Mouse (Mus musculus): ENCODE results near the gene Parp16. TPM values are rescaled to one million over a fixed set of nuclear protein-coding genes. Genes with fewer than 3 reads are reported as not detected.

Parp16 gene
- polyA plus RNA-seq, 1 experiment from 2014 or later, result 4.2 TPM

DNA sequence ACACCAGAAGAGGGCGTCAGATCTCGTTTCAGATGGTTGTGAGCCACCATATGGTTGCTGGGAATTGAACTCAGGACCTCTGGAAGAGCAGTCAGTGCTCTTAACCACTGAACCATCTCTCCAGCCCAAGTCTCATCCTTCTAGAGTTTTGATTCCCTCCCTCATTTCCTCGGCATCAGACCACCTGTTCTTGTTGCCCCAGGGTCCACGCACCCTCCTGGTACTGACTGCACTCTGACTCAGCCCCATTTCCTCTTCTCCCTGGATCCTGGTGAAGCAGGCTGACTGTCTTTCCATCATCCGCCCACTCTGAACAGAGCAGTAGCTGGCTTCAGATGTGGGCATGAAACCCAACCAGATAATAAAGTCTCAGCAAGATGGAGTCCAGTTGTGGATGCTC lies 46.8 kb downstream of the Parp16 start:
- H3K27me3 ChIP-seq (replicated peaks; ENCODE audit: control insufficient read depth, insufficient read depth, low read length), result no peaks in the 10 kb centered on the region
- no peak overlapping the region for H3K9ac ChIP-seq (ENCODE audit: low read length)
- WGBS, result 71% methylated on average over 5 of the region's 5 CpGs
- no peak for DNase-seq (ENCODE audit: low spot score)
- no peak for ATAC-seq
- no peak overlapping the region for H3K27ac ChIP-seq (ENCODE audit: low read depth, low read length)
- H3K4me2 ChIP-seq (ENCODE audit: low read length), result no peak overlapping the region
- H3K36me3 ChIP-seq (ENCODE audit: control insufficient read depth, insufficient read depth, low read length), result no peaks in the 10 kb centered on the region
- no peaks in the 10 kb centered on the region for H3K9me3 ChIP-seq (replicated peaks; ENCODE audit: control insufficient read depth, low read length)
- no peak overlapping the region for H3K4me3 ChIP-seq (ENCODE audit: low read depth, low read length)
- no peaks in the 10 kb centered on the region for H3K4me1 ChIP-seq (ENCODE audit: control insufficient read depth, insufficient read depth, low read length)

DNA sequence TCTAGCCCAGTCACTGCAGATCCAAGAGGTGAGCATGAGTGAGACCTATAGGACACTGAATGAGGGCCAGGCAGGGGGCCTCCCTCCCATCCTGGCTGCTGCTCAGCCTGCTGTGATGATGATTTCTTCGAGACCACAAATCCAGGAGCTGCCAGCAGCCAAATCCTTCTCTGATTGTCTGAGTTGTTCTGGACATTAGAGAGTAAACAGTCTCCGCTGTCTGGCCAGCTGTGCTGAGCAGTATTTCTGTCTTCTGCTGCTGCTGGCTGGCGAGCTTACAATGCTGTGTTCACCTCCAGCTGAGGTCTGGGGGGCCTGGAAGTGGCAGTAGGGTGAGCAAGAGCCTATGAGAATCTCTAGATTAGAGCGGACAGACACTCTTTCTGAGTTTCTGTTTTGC lies 48.1 kb downstream of the Parp16 start:
- no peak overlapping the region for H3K4me3 ChIP-seq (ENCODE audit: low read depth, low read length)
- H3K4me1 ChIP-seq (ENCODE audit: control insufficient read depth, insufficient read depth, low read length), result no peaks in the 10 kb centered on the region
- no peaks in the 10 kb centered on the region for H3K36me3 ChIP-seq (ENCODE audit: control insufficient read depth, insufficient read depth, low read length)
- WGBS, result 49% methylated on average over 4 of the region's 4 CpGs
- no peaks in the 10 kb centered on the region for H3K27me3 ChIP-seq (replicated peaks; ENCODE audit: control insufficient read depth, insufficient read depth, low read length)
- H3K9me3 ChIP-seq (replicated peaks; ENCODE audit: control insufficient read depth, low read length), result no peaks in the 10 kb centered on the region
- no peak for DNase-seq (ENCODE audit: low spot score)
- no peak overlapping the region for H3K27ac ChIP-seq (ENCODE audit: low read depth, low read length)
- H3K4me2 ChIP-seq (ENCODE audit: low read length), result no peak overlapping the region
- no peak for ATAC-seq
- H3K9ac ChIP-seq (ENCODE audit: low read length), result no peak overlapping the region

DNA sequence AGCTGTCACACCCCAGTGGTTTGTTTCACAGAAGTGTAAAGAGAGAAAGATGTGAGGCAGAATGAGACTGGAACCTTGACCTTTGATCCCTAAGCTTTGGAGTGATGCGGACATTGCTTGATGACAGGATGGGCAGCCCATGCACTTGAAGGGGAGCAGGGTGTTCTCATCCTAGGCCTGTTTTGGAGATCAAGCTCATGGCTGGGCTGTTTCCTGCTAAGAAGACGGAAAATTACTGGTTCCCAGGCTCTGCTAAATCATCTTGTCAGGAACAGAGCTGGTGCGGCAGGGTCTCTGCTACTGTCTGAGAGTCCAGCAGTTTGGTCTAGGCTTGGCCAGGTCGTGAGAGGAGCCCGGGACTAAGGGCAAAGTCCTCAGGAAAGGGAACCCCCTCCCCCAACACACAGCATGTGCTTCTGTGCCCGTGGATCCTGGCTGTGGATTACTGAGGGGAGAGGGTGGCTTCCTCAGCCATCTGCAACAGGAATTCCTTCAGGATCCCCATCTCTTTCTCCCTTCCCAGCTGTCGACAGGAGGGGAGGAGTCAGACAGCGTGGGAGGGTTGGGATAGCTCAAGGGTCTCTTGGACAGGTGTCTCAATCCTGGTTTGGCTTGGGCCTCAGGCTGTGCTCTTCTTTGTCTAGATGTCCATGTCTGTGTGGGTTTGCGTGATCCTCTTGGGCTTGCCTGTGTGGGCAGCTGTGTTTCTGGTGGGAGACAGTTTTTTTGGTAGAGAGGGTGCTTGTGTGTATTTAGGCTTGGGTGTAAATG lies 49.1 kb downstream of the Parp16 start:
- no peak overlapping the region for H3K4me3 ChIP-seq (ENCODE audit: low read depth, low read length)
- H3K36me3 ChIP-seq (ENCODE audit: control insufficient read depth, insufficient read depth, low read length), result no peaks in the 10 kb centered on the region
- ATAC-seq (no peak), DNase-seq (ENCODE audit: low spot score) (no peak)
- H3K4me2 ChIP-seq (ENCODE audit: low read length), result no peak overlapping the region
- H3K9me3 ChIP-seq (replicated peaks; ENCODE audit: control insufficient read depth, low read length), result no peaks in the 10 kb centered on the region
- 67% methylated on average over 9 of the region's 9 CpGs for WGBS
- H3K9ac ChIP-seq (ENCODE audit: low read length), result no peak overlapping the region
- no peak overlapping the region for H3K27ac ChIP-seq (ENCODE audit: low read depth, low read length)
- no peaks in the 10 kb centered on the region for H3K4me1 ChIP-seq (ENCODE audit: control insufficient read depth, insufficient read depth, low read length)
- H3K27me3 ChIP-seq (replicated peaks; ENCODE audit: control insufficient read depth, insufficient read depth, low read length), result no peaks in the 10 kb centered on the region

DNA sequence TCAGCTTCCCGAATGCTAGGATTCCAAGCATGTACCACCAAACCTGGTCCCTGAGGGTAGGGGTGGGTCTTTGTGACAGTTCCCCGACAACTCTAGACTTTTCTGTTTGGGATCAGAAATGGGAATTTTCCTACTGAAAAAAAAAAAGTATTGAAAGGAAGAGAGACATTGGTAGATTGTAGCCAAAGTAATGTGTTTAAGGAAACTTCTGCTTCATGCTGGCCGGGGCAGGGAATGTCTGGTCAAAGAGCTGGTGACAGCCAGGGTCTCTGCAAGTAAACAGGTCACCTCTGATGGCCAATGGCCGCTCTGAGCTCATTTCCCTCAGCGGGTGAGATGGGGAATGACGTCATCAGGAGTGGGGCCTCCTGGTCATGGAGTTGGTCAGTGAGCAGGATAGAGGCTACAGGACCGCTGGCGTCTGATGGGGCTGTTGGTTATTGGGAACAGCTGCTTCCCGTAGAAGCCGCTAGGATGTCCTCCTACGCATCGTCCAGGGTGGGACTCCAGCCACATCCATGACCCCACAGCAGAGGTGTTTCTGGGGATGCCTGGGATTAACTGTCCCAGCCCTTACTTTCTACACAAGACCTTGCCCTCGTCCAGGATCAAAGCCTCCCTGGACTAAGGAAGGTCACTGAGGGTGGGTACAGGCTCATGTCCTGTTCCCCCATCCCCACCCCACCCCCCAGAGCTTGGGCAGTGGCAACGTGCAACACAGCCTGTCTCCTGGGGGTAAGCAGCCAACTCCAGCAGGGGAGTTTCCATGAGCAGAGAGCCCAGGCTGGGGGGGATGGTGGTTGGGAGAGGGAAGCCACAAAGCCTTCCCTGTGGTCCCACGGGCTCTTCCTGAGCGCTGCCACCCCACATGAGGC lies 52.6 kb downstream of the Parp16 start:
- Histone ChIP-seq H3K4me1 (ENCODE audit: control insufficient read depth, insufficient read depth, low read length) (no peaks in the 10 kb centered on the region), H3K9ac (ENCODE audit: low read length) (no peak overlapping the region), H3K9me3 (replicated peaks; ENCODE audit: control insufficient read depth, low read length) (no peaks in the 10 kb centered on the region), H3K36me3 (ENCODE audit: control insufficient read depth, insufficient read depth, low read length) (no peaks in the 10 kb centered on the region), H3K4me2 (ENCODE audit: low read length) (no peak overlapping the region), H3K27me3 (replicated peaks; ENCODE audit: control insufficient read depth, insufficient read depth, low read length) (no peaks in the 10 kb centered on the region), H3K27ac (ENCODE audit: low read depth, low read length) (no peak overlapping the region), H3K4me3 (ENCODE audit: low read depth, low read length) (no peak overlapping the region)
- ATAC-seq, result no peak
- WGBS, result 81% methylated on average over 16 of the region's 16 CpGs
- no peak for DNase-seq (ENCODE audit: low spot score)

DNA sequence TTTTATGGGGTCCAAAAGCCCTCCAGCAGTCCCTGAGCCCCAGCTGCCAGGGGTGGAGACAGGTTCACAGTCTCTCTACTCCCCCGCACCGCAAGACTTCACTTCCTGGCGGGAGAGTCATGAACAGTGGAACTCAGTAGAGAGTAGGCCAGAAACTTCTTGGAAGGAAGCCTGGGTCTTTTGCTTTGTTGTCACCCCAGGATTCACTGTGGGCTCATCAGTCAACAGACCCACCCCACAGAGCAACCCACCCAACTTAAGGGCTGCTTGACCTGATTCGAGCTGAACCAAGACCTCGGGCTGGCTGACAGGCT lies 53.2 kb downstream of the Parp16 start:
- 96% methylated on average over 5 of the region's 5 CpGs for WGBS
- no peak overlapping the region for H3K4me2 ChIP-seq (ENCODE audit: low read length)

DNA sequence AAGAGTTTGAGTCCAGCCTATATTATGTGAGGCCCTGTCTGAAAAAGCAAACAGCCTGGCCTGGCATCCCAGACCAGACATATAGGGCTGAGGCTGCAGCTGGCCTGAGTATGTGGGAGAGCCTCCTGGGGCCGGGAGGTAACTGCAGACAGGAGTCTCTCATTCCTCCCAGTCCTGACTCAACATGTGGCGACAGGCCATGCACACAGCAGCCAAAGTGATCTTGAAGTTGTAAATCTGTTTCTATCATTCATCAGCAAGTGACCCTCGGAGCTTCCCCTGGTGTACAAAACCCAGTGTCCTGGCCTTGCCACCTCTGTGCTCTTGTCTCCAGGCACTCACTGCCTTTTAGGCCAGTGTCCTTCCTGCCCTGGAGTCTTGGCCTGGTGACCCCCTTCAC lies 56.9 kb downstream of the Parp16 start:
- Histone ChIP-seq H3K4me2 (ENCODE audit: low read length) (no peak overlapping the region), H3K4me1 (ENCODE audit: control insufficient read depth, insufficient read depth, low read length) (no peaks in the 10 kb centered on the region), H3K36me3 (ENCODE audit: control insufficient read depth, insufficient read depth, low read length) (no peaks in the 10 kb centered on the region), H3K27me3 (replicated peaks; ENCODE audit: control insufficient read depth, insufficient read depth, low read length) (no peaks in the 10 kb centered on the region), H3K27ac (ENCODE audit: low read depth, low read length) (no peak overlapping the region), H3K9me3 (replicated peaks; ENCODE audit: control insufficient read depth, low read length) (no peaks in the 10 kb centered on the region), H3K9ac (ENCODE audit: low read length) (no peak overlapping the region), H3K4me3 (ENCODE audit: low read depth, low read length) (no peak overlapping the region)
- ATAC-seq (no peak), DNase-seq (ENCODE audit: low spot score) (no peak)
- WGBS, result 86% methylated on average over 3 of the region's 3 CpGs

More for the DNA sequence above, 53.2 kb downstream of the Parp16 start:
- H3K4me1 ChIP-seq (ENCODE audit: control insufficient read depth, insufficient read depth, low read length), result no peaks in the 10 kb centered on the region
- no peaks in the 10 kb centered on the region for H3K36me3 ChIP-seq (ENCODE audit: control insufficient read depth, insufficient read depth, low read length)
- H3K9ac ChIP-seq (ENCODE audit: low read length), result no peak overlapping the region
- DNase-seq (ENCODE audit: low spot score), result no peak
- no peak overlapping the region for H3K27ac ChIP-seq (ENCODE audit: low read depth, low read length)
- no peak for ATAC-seq
- no peaks in the 10 kb centered on the region for H3K27me3 ChIP-seq (replicated peaks; ENCODE audit: control insufficient read depth, insufficient read depth, low read length)
- H3K4me3 ChIP-seq (ENCODE audit: low read depth, low read length), result no peak overlapping the region
- H3K9me3 ChIP-seq (replicated peaks; ENCODE audit: control insufficient read depth, low read length), result no peaks in the 10 kb centered on the region

DNA sequence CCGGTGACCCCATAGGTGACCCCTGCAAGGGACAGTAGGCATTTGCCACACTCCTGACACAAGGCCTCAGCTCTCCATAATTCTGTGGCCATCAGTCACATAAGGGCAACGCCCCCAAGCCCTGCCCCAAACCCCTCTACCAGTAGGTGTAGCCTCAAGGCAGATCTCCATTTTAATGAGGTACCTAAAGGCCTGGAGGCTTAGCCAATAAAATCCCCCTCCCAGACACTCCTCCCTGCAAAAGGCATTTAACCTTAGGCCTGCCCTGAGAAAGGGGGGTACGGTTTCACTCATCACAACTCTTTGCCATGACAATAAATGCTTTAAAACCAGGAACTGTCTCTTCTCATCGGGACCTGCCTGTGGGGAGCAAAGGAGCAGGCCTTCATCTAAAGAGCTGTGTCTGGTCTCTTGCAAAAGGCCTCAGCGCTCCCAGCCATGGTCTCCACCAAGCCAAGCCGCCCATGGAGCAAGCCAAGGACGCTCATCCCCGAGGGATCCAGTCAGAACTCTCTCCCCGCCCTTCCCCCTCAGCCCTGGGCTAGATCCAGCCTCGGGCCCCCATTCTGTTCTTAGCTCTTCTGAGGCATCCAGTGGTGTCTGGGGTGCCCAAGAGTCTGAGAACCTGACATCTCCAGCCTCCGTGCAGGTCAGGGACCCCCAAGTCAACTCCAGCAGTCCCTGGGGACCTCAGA lies 60.9 kb downstream of the Parp16 start:
- H3K36me3 ChIP-seq (ENCODE audit: control insufficient read depth, insufficient read depth, low read length), result no peaks in the 10 kb centered on the region
- ATAC-seq, result no peak
- H3K4me3 ChIP-seq (ENCODE audit: low read depth, low read length), result no peak overlapping the region
- no peaks in the 10 kb centered on the region for H3K9me3 ChIP-seq (replicated peaks; ENCODE audit: control insufficient read depth, low read length)
- no peaks in the 10 kb centered on the region for H3K27me3 ChIP-seq (replicated peaks; ENCODE audit: control insufficient read depth, insufficient read depth, low read length)
- no peak overlapping the region for H3K9ac ChIP-seq (ENCODE audit: low read length)
- 60% methylated on average over 11 of the region's 11 CpGs for WGBS
- no peak for DNase-seq (ENCODE audit: low spot score)
- no peaks in the 10 kb centered on the region for H3K4me1 ChIP-seq (ENCODE audit: control insufficient read depth, insufficient read depth, low read length)
- H3K4me2 ChIP-seq (ENCODE audit: low read length), result no peak overlapping the region
- no peak overlapping the region for H3K27ac ChIP-seq (ENCODE audit: low read depth, low read length)

DNA sequence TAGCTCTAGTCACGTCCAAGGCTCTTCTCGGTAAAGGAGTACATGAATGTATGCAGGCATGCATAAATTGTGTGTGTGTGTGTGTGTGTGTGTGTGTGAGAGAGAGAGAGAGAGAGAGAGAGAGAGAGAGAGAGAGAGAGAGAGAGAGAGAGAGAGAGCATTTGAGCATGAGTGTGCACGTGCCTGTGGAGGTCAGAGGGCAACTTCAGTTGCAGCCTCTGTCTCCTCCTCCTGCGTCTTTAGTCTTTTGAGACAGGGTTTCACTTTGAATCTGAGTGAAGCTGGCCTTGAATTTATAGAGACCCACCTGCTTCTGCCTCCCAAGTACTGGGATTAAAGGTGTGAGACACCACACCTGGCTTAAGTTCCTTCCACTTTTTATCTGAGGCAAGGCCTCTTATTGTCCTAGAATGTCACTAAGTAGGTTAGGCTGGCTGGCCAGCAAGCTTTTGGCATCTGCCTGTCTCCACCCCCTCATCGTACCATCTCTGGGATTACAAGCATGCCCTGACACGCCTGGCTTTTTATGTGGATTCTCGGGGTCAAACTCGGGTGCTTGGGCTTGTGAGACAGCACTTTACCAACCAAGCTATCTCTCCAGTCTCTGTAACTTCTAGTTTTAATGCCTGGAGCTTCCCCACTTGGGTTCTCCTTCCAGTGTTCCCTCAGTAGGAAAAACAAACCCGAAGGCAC lies 62.2 kb downstream of the Parp16 start:
- no peak overlapping the region for H3K27ac ChIP-seq (ENCODE audit: low read depth, low read length)
- H3K36me3 ChIP-seq (ENCODE audit: control insufficient read depth, insufficient read depth, low read length), result no peaks in the 10 kb centered on the region
- H3K4me2 ChIP-seq (ENCODE audit: low read length), result no peak overlapping the region
- 75% methylated on average over 9 of the region's 9 CpGs for WGBS
- H3K9me3 ChIP-seq (replicated peaks; ENCODE audit: control insufficient read depth, low read length), result no peaks in the 10 kb centered on the region
- no peak overlapping the region for H3K9ac ChIP-seq (ENCODE audit: low read length)
- no peaks in the 10 kb centered on the region for H3K4me1 ChIP-seq (ENCODE audit: control insufficient read depth, insufficient read depth, low read length)
- no peaks in the 10 kb centered on the region for H3K27me3 ChIP-seq (replicated peaks; ENCODE audit: control insufficient read depth, insufficient read depth, low read length)
- DNase-seq (ENCODE audit: low spot score) (no peak), ATAC-seq (no peak)
- no peak overlapping the region for H3K4me3 ChIP-seq (ENCODE audit: low read depth, low read length)

Data from forebrain, embryonic 14.5 days (tissue).